Mouse (Mus musculus): ENCODE measurements around the gene Plac1.

DNA sequence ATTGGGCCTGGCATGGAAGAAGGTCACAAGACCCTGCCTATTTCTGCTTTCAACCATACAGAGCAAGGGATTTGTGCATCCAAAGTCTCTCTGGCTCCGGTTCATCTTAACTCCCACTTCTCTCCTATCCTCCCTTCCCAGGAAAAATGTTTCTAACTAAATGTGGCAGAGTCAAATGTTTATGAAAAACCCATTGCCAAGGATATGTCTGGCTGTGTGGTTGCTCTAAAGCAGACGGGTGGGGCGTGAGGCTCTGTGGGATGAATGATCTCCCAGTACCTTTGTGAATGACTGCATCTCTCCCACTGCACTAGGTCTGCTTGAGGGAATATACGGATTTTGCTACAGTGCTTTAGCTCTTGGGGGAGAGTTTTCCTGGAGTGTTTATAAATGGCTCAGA is 193.9 kb downstream of the Plac1 start:
- TF ChIP-seq CTCF (IDR thresholded peaks at IDR 0.05; ENCODE audit: control insufficient read depth, insufficient read depth, low read length) (no peak), POLR2A (IDR thresholded peaks at IDR 0.05; ENCODE audit: borderline replicate concordance, control insufficient read depth, low read depth, low read length) (no peak)
